Mouse (Mus musculus): ENCODE measurements around the gene Nkx2-2. TPM values are rescaled to one million over a fixed set of nuclear protein-coding genes. Genes with fewer than 3 reads are reported as not detected.

Nkx2-2 gene
- polyA plus RNA-seq, 1 experiment from 2014 or later: 0.64 TPM

GRCm38 (mm10) chr2:147187061-147187870 is 6.8 kb downstream of the Nkx2-2 start:
- no peaks in the 10 kb centered on the region for H3K36me3 ChIP-seq (ENCODE audit: control insufficient read depth, insufficient read depth, low read length)
- no peak overlapping the region for H3K9ac ChIP-seq (ENCODE audit: low read length)
- no peak for DNase-seq (ENCODE audit: low spot score)
- peaks cover 50% of the 10 kb centered on the region for H3K27me3 ChIP-seq (ENCODE audit: control insufficient read depth, insufficient read depth, low read length)
- WGBS: 3% methylated on average over 30 of the region's 33 CpGs
- ATAC-seq (ENCODE audit: low FRiP score, low TSS enrichment): no peak
- H3K9me3 ChIP-seq (ENCODE audit: control insufficient read depth, low read length): no peaks in the 10 kb centered on the region
- TF ChIP-seq CTCF (IDR thresholded peaks at IDR 0.05; ENCODE audit: low read depth) (no peak), EP300 (optimal IDR thresholded peaks at IDR 0.05) (no peak)
- no peak overlapping the region for H3K27ac ChIP-seq (replicated peaks)
- H3K4me3 ChIP-seq (ENCODE audit: low read depth, low read length): no peak overlapping the region
- no peak overlapping the region for H3K4me2 ChIP-seq (replicated peaks; ENCODE audit: low read depth)
- H3K4me1 ChIP-seq (replicated peaks; ENCODE audit: control insufficient read depth, insufficient read depth): no peaks in the 10 kb centered on the region

- WGBS: 2% methylated on average over 25 of the region's 25 CpGs
- DNase-seq (ENCODE audit: low spot score): no peak
- no peak overlapping the region for H3K27ac ChIP-seq (replicated peaks)
- peaks cover 50% of the 10 kb centered on the region for H3K27me3 ChIP-seq (ENCODE audit: control insufficient read depth, insufficient read depth, low read length)
- H3K9me3 ChIP-seq (ENCODE audit: control insufficient read depth, low read length): no peaks in the 10 kb centered on the region
- no peak overlapping the region for H3K9ac ChIP-seq (ENCODE audit: low read length)
- no peaks in the 10 kb centered on the region for H3K36me3 ChIP-seq (ENCODE audit: control insufficient read depth, insufficient read depth, low read length)
- ATAC-seq (ENCODE audit: low FRiP score, low TSS enrichment): no peak
- H3K4me2 ChIP-seq (replicated peaks; ENCODE audit: low read depth): no peak overlapping the region
- TF ChIP-seq EP300 (optimal IDR thresholded peaks at IDR 0.05): no peak
- no peak for TF ChIP-seq CTCF (IDR thresholded peaks at IDR 0.05; ENCODE audit: low read depth)
- no peaks in the 10 kb centered on the region for H3K4me1 ChIP-seq (replicated peaks; ENCODE audit: control insufficient read depth, insufficient read depth)
- H3K4me3 ChIP-seq (ENCODE audit: low read depth, low read length): no peak overlapping the region
Measured at GRCm38 (mm10) chr2:147186261-147186681, 7.8 kb downstream of the Nkx2-2 start.

GRCm38 (mm10) chr2:147185561-147185960 is 8.5 kb downstream of the Nkx2-2 start:
- H3K4me2 ChIP-seq (replicated peaks; ENCODE audit: low read depth): 0 out of 2 replicates have a peak overlapping the region, but pooled peaks have one; percentile 3
- TF ChIP-seq EP300 (optimal IDR thresholded peaks at IDR 0.05): no peak
- no peak for TF ChIP-seq CTCF (IDR thresholded peaks at IDR 0.05; ENCODE audit: low read depth)
- H3K27me3 ChIP-seq (ENCODE audit: control insufficient read depth, insufficient read depth, low read length): peaks cover 55% of the 10 kb centered on the region
- no peaks in the 10 kb centered on the region for H3K36me3 ChIP-seq (ENCODE audit: control insufficient read depth, insufficient read depth, low read length)
- no peak for DNase-seq (ENCODE audit: low spot score)
- WGBS: 2% methylated on average over 23 of the region's 23 CpGs
- H3K4me1 ChIP-seq (replicated peaks; ENCODE audit: control insufficient read depth, insufficient read depth): no peaks in the 10 kb centered on the region
- peak overlapping the region; percentile 14; the same call in 1 of the 2 replicates for H3K4me3 ChIP-seq (ENCODE audit: low read depth, low read length)
- no peaks in the 10 kb centered on the region for H3K9me3 ChIP-seq (ENCODE audit: control insufficient read depth, low read length)
- no peak overlapping the region for H3K27ac ChIP-seq (replicated peaks)
- no peak for ATAC-seq (ENCODE audit: low FRiP score, low TSS enrichment)
- no peak overlapping the region for H3K9ac ChIP-seq (ENCODE audit: low read length)

GRCm38 (mm10) chr2:147184071-147184990 is 9.7 kb downstream of the Nkx2-2 start:
- Histone ChIP-seq H3K27ac (replicated peaks) (no peak overlapping the region), H3K9me3 (ENCODE audit: control insufficient read depth, low read length) (no peaks in the 10 kb centered on the region), H3K9ac (ENCODE audit: low read length) (no peak overlapping the region), H3K4me2 (replicated peaks; ENCODE audit: low read depth) (peak overlapping the region; percentile 44), H3K36me3 (ENCODE audit: control insufficient read depth, insufficient read depth, low read length) (no peaks in the 10 kb centered on the region), H3K4me3 (ENCODE audit: low read depth, low read length) (peak overlapping the region; percentile 31), H3K27me3 (ENCODE audit: control insufficient read depth, insufficient read depth, low read length) (peaks cover 47% of the 10 kb centered on the region), H3K4me1 (replicated peaks; ENCODE audit: control insufficient read depth, insufficient read depth) (no peaks in the 10 kb centered on the region)
- DNase-seq (ENCODE audit: low spot score) (no peak), ATAC-seq (ENCODE audit: low FRiP score, low TSS enrichment) (no peak)
- 2% methylated on average over 59 of the region's 65 CpGs for WGBS
- TF ChIP-seq EP300 (optimal IDR thresholded peaks at IDR 0.05) (no peak), CTCF (IDR thresholded peaks at IDR 0.05; ENCODE audit: low read depth) (no peak)

- Histone ChIP-seq H3K27me3 (ENCODE audit: control insufficient read depth, insufficient read depth, low read length) (peaks cover 39% of the 10 kb centered on the region), H3K9me3 (ENCODE audit: control insufficient read depth, low read length) (no peaks in the 10 kb centered on the region), H3K27ac (replicated peaks) (no peak overlapping the region), H3K9ac (ENCODE audit: low read length) (no peak overlapping the region), H3K36me3 (ENCODE audit: control insufficient read depth, insufficient read depth, low read length) (no peaks in the 10 kb centered on the region), H3K4me3 (ENCODE audit: low read depth, low read length) (peak overlapping the region; percentile 31; the same call in 1 of the 2 replicates), H3K4me1 (replicated peaks; ENCODE audit: control insufficient read depth, insufficient read depth) (no peaks in the 10 kb centered on the region), H3K4me2 (replicated peaks; ENCODE audit: low read depth) (no peak overlapping the region)
- WGBS: 4% methylated on average over 12 of the region's 12 CpGs
- DNase-seq (ENCODE audit: low spot score): no peak
- no peak for ATAC-seq (ENCODE audit: low FRiP score, low TSS enrichment)
- no peak for TF ChIP-seq EP300 (optimal IDR thresholded peaks at IDR 0.05)
- TF ChIP-seq CTCF (IDR thresholded peaks at IDR 0.05; ENCODE audit: low read depth): no peak
Measured at GRCm38 (mm10) chr2:147183521-147183920, 10.5 kb downstream of the Nkx2-2 start.

Data from stomach, postnatal 0 days (tissue).